Mouse (Mus musculus) CH12.LX (cell line): ENCODE results near the gene Rcan2. TPM values are rescaled to one million over a fixed set of nuclear protein-coding genes. Genes with fewer than 3 reads are reported as not detected.

Source experiments
- DNase-seq: peaks from one replicate; pipeline ENCODE4 v3.0.0-alpha.2; 2013; ENCODE audit errors: extremely low read depth
- H3K27ac ChIP-seq: 2 replicates; pipeline ENCODE4 v1.5.1; 2012; ENCODE audit warnings: low read depth, mild to moderate bottlenecking, control low read depth, moderate library complexity; ENCODE audit not compliant: insufficient read depth
- H3K27me3 ChIP-seq: replicated peaks from 2 replicates; pipeline ENCODE3; 2012; ENCODE audit warnings: inconsistent platforms
- H3K36me3 ChIP-seq, 2 experiments: replicated peaks in 1 of 2; 2 replicates each; pipeline versions ENCODE3 to v1.6.1; 2012; ENCODE audit warnings: inconsistent platforms in 1 of 2, low read length in 1 of 2, mild to moderate bottlenecking in 1 of 2, mixed read lengths in 1 of 2, moderate library complexity in 1 of 2; ENCODE audit not compliant: control insufficient read depth in 1 of 2, insufficient read depth in 1 of 2
- H3K4me1 ChIP-seq, 2 experiments: 2 replicates each; pipeline ENCODE4 v1.6.1; 2012; ENCODE audit warnings: inconsistent platforms in 1 of 2, moderate library complexity in 1 of 2; ENCODE audit not compliant: insufficient read depth in 2 of 2, control insufficient read depth in 1 of 2
- H3K4me2 ChIP-seq: 2 replicates; pipeline ENCODE4 v1.6.1; 2012; ENCODE audit warnings: low read depth, mild to moderate bottlenecking, control low read depth; ENCODE audit not compliant: poor library complexity, insufficient read depth, severe bottlenecking
- H3K4me3 ChIP-seq, 3 experiments: fragments of 150-350 bp in 1 of 3; sonication (generic) in 1 of 3; replicated peaks in 1 of 3; 2 replicates each; pipeline versions ENCODE3 to v1.5.1; 2011 to 2012; ENCODE audit warnings: low read depth in 2 of 3, low read length in 2 of 3, mild to moderate bottlenecking in 2 of 3, moderate library complexity in 2 of 3, control low read depth in 1 of 3, improper control_type of control experiment in 1 of 3, inconsistent platforms in 1 of 3, mixed read lengths in 1 of 3; ENCODE audit not compliant: poor library complexity in 1 of 3
- H3K79me2 ChIP-seq: replicated peaks from 2 replicates; pipeline ENCODE4 v1.6.1; 2012; ENCODE audit warnings: mild to moderate bottlenecking, moderate library complexity; ENCODE audit not compliant: control insufficient read depth, poor library complexity, insufficient read depth, severe bottlenecking; ENCODE audit errors: extremely low read depth
- H3K9ac ChIP-seq: 2 replicates; pipeline ENCODE4 v1.6.1; 2012; ENCODE audit warnings: low read depth, mild to moderate bottlenecking, control low read depth, moderate library complexity; ENCODE audit not compliant: insufficient read depth
- H3K9me3 ChIP-seq: replicated peaks from 2 replicates; pipeline ENCODE3; 2012; ENCODE audit warnings: low read length, inconsistent platforms, mixed read lengths
- CHD1 ChIP-seq: IDR thresholded peaks from 2 replicates; pipeline ENCODE4 v1.6.1; 2012; ENCODE audit warnings: low read depth, low read length, improper control_type of control experiment, inconsistent platforms
- CTCF ChIP-seq, 2 experiments: IDR thresholded peaks in 1 of 2; conservative IDR thresholded peaks in 1 of 2; 2 replicates each; pipeline ENCODE4 v1.5.1; 2011 to 2012; ENCODE audit warnings: low read depth in 2 of 2, low read length in 2 of 2, improper control_type of control experiment in 1 of 2, inconsistent platforms in 1 of 2, mild to moderate bottlenecking in 1 of 2, moderate library complexity in 1 of 2
- E2F4 ChIP-seq: IDR thresholded peaks from 2 replicates; pipeline ENCODE4 v1.6.1; 2011; ENCODE audit warnings: low read depth, low read length, improper control_type of control experiment; ENCODE audit not compliant: insufficient replicate concordance
- ELF1 ChIP-seq: IDR thresholded peaks from 2 replicates; pipeline ENCODE4 v1.6.1; 2014; ENCODE audit warnings: low read depth, mild to moderate bottlenecking, inconsistent platforms, low read length, improper control_type of control experiment
- EP300 ChIP-seq: IDR thresholded peaks from 2 replicates; pipeline ENCODE4 v1.6.1; 2011; ENCODE audit warnings: low read length, improper control_type of control experiment
- GABPA ChIP-seq: IDR thresholded peaks from 2 replicates; pipeline ENCODE4 v1.6.1; 2012; ENCODE audit warnings: low read depth, low read length, improper control_type of control experiment, inconsistent platforms; ENCODE audit not compliant: insufficient replicate concordance
- HCFC1 ChIP-seq: IDR thresholded peaks from 2 replicates; pipeline ENCODE4 v1.6.1; 2012; ENCODE audit warnings: low read depth, mild to moderate bottlenecking, inconsistent platforms, low read length, improper control_type of control experiment
- IRF4 ChIP-seq: IDR thresholded peaks from 2 replicates; pipeline ENCODE4 v1.6.1; 2014; ENCODE audit warnings: low read depth, mild to moderate bottlenecking, inconsistent platforms, low read length, improper control_type of control experiment
- JUN ChIP-seq: IDR thresholded peaks from 2 replicates; pipeline ENCODE4 v1.6.1; 2011; ENCODE audit warnings: low read depth, mild to moderate bottlenecking, low read length, improper control_type of control experiment, moderate library complexity; ENCODE audit not compliant: insufficient read depth
- JUND ChIP-seq: conservative IDR thresholded peaks from 2 replicates; pipeline ENCODE4 v1.6.1; 2011; ENCODE audit warnings: low read depth, low read length, improper control_type of control experiment
- KAT2A ChIP-seq: IDR thresholded peaks from 2 replicates; pipeline ENCODE4 v1.6.1; 2012; ENCODE audit warnings: low read length, improper control_type of control experiment, inconsistent platforms; ENCODE audit not compliant: insufficient replicate concordance
- MAFK ChIP-seq: IDR thresholded peaks from 2 replicates; pipeline ENCODE4 v1.6.1; 2011; ENCODE audit warnings: low read length, improper control_type of control experiment; ENCODE audit not compliant: insufficient replicate concordance
- MAZ ChIP-seq: IDR thresholded peaks from 2 replicates; pipeline ENCODE4 v1.6.1; 2012; ENCODE audit warnings: low read depth, mild to moderate bottlenecking, inconsistent platforms, low read length, improper control_type of control experiment, moderate library complexity
- MXI1 ChIP-seq: IDR thresholded peaks from 2 replicates; pipeline ENCODE4 v1.6.1; 2011; ENCODE audit warnings: mild to moderate bottlenecking, low read depth, low read length, improper control_type of control experiment
- NELFE ChIP-seq: IDR thresholded peaks from 2 replicates; pipeline ENCODE4 v1.6.1; 2011; ENCODE audit warnings: low read depth, low read length, improper control_type of control experiment
- NRF1 ChIP-seq: IDR thresholded peaks from 2 replicates; pipeline ENCODE4 v1.6.1; 2014; ENCODE audit warnings: low read depth, mild to moderate bottlenecking, inconsistent platforms, low read length, improper control_type of control experiment, moderate library complexity
- PAX5 ChIP-seq: IDR thresholded peaks from 2 replicates; pipeline ENCODE4 v1.6.1; 2012; ENCODE audit warnings: low read length, inconsistent platforms, mixed read lengths
- POLR2A ChIP-seq: IDR thresholded peaks from 2 replicates; pipeline ENCODE4 v1.6.1; 2011; ENCODE audit warnings: low read depth, mild to moderate bottlenecking, improper control_type of control experiment, low read length
- POLR2AphosphoS2 ChIP-seq: IDR thresholded peaks from 2 replicates; pipeline ENCODE4 v1.6.1; 2011; ENCODE audit warnings: low read depth, low read length, improper control_type of control experiment
- RAD21 ChIP-seq: IDR thresholded peaks from 2 replicates; pipeline ENCODE4 v1.6.1; 2011; ENCODE audit warnings: low read depth, mild to moderate bottlenecking, low read length, improper control_type of control experiment, moderate library complexity
- SIN3A ChIP-seq: IDR thresholded peaks from 2 replicates; pipeline ENCODE4 v1.6.1; 2012; ENCODE audit warnings: low read length, improper control_type of control experiment, inconsistent platforms
- SMC3 ChIP-seq: IDR thresholded peaks from 2 replicates; pipeline ENCODE4 v1.6.1; 2011; ENCODE audit warnings: low read depth, low read length, improper control_type of control experiment
- TBP ChIP-seq: conservative IDR thresholded peaks from 2 replicates; pipeline ENCODE4 v1.6.1; 2011; ENCODE audit warnings: low read depth, low read length, improper control_type of control experiment
- UBTF ChIP-seq: IDR thresholded peaks from 2 replicates; pipeline ENCODE4 v1.6.1; 2012; ENCODE audit warnings: low read depth, mild to moderate bottlenecking, inconsistent platforms, low read length, improper control_type of control experiment, moderate library complexity
- USF1 ChIP-seq: IDR thresholded peaks from 2 replicates; pipeline ENCODE4 v1.6.1; 2014; ENCODE audit warnings: low read depth, mild to moderate bottlenecking, inconsistent platforms, low read length, improper control_type of control experiment
- USF2 ChIP-seq: conservative IDR thresholded peaks from 2 replicates; pipeline ENCODE4 v1.6.1; 2011; ENCODE audit warnings: low read depth, low read length, improper control_type of control experiment
- ZC3H11A ChIP-seq: IDR thresholded peaks from 2 replicates; pipeline ENCODE4 v1.6.1; 2012; ENCODE audit warnings: low read depth, mild to moderate bottlenecking, inconsistent platforms, low read length, improper control_type of control experiment
- ZNF384 ChIP-seq: IDR thresholded peaks from 2 replicates; pipeline ENCODE4 v1.6.1; 2012; ENCODE audit warnings: low read depth, low read length, improper control_type of control experiment, inconsistent platforms
- dilution Hi-C: fragments of 300-500 bp; cut with MboI; formaldehyde crosslinking; loops from 2 replicates; pipeline ENCODE4 v1.14.3; 2020; ENCODE audit warnings: low sequenced_read_pairs; ENCODE audit not compliant: extremely low pct_unique_long_range_greater_than_20kb, extremely low pct_ligation_motif_present
- in situ Hi-C: fragments of 300-500 bp; cut with MboI; formaldehyde crosslinking; loops from 3 replicates; pipeline ENCODE4 v1.14.3; 2019; ENCODE audit warnings: low sequenced_read_pairs, low pct_ligation_motif_present, low pct_unique_long_range_greater_than_20kb, mixed read lengths
- polyA plus RNA-seq: library from polyadenylated mRNA; unstranded; fragments of >175 nt; gene quantifications from 2 replicates; pipeline ENCODE4 v1.2.1, GENCODE M21; 2012; ENCODE audit warnings: low read depth; ENCODE audit not compliant: insufficient read length
- total RNA-seq, 2 experiments: library from RNA; depleted of rRNA; stranded (reverse); fragments of 300-350 nt in 1 of 2; fragments of >200 nt in 1 of 2; gene quantifications; 2 replicates each; pipeline ENCODE4 v1.2.3; 2012 to 2014

The Rcan2 gene
- total and polyA plus RNA-seq, 3 experiments = 0.32 to 1.5 TPM; not detected in 1

DNA sequence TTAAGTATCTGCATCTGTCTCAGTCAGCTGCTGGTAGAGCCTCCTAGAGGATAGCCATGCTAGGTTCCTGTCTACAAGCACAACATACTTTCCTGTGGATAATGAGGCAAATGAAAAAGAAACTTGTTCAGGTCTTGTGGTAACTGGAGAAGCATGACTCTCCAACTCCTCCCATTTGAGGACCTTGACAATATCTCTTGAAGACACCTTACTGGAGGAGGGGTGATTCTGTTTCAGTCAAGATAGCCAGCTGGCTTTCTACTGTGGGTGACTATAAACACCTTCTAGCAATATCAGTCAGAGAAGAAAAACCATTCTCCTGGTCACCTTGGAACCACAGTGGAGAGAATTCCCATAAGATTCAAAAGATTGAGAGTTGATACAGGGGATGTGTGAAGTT, 257.0 kb downstream of the Rcan2 start:
- Histone ChIP-seq H3K4me3 (no peak overlapping the region), H3K9me3 (peaks cover 10% of the 10 kb centered on the region), H3K36me3 (no peaks in the 10 kb centered on the region), H3K9ac (no peak overlapping the region), H3K4me1 (peaks cover 4 to 6% of the 10 kb centered on the region in 2 experiments), H3K79me2 (no peaks in the 10 kb centered on the region), H3K27me3 (peaks cover 81% of the 10 kb centered on the region)
- dilution Hi-C loops = no loop called here
- TF ChIP-seq POLR2A = no peak
- no peak for TF ChIP-seq SMC3
- no peak for TF ChIP-seq NELFE
- no peak for TF ChIP-seq ZC3H11A
- TF ChIP-seq PAX5 = no peak
- no peak for TF ChIP-seq MAFK
- TF ChIP-seq KAT2A = no peak
- no peak for TF ChIP-seq GABPA
- no peak for TF ChIP-seq IRF4
- no peak for TF ChIP-seq CTCF (conservative IDR thresholded peaks at IDR 0.05 in 1 of 2, IDR thresholded peaks at IDR 0.05 in 1 of 2; ENCODE audit: low read depth in 2 of 2, low read length in 2 of 2)
- no peak for TF ChIP-seq JUND
- no peak for TF ChIP-seq MXI1
- TF ChIP-seq USF1 = no peak
- TF ChIP-seq E2F4 = no peak
- TF ChIP-seq JUN = no peak
- TF ChIP-seq CHD1 = no peak
- TF ChIP-seq, all 38 proteins: peak for 0
- Histone ChIP-seq H3K27ac (no peak overlapping the region), H3K4me2 (no peak overlapping the region)
- in situ Hi-C loops = no loop called here
- no peak for DNase-seq

DNA sequence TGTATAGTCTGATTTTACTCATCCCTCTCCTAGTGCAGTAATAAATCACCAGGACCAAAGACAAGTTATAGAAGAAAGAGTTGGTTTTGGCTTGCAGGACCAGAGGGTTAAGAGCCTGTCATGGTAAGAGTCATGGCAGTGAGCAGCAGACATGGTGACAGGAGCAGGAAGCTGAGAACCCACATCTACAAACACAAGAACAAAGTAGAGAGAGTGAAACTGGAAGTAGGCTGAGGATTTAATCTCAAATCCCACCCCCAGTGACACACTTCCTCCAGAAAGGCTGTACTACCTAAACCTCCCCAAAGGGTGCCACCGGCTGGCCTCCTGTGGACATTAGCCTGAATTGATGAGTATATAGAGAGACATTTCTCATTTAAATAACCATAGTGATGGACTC, 259.6 kb downstream of the Rcan2 start:
- in situ Hi-C loops (no loop called here), dilution Hi-C loops (no loop called here)
- Histone ChIP-seq H3K4me3 (no peak overlapping the region), H3K36me3 (no peaks in the 10 kb centered on the region), H3K4me2 (no peak overlapping the region), H3K79me2 (no peaks in the 10 kb centered on the region), H3K27me3 (peaks cover 79% of the 10 kb centered on the region), H3K9ac (no peak overlapping the region), H3K27ac (no peak overlapping the region), H3K9me3 (peaks cover 10% of the 10 kb centered on the region), H3K4me1 (no peaks in the 10 kb centered on the region)
- no peak for DNase-seq
- TF ChIP-seq TBP = no peak
- no peak for TF ChIP-seq KAT2A
- TF ChIP-seq SIN3A = no peak
- TF ChIP-seq ELF1 = no peak
- no peak for TF ChIP-seq USF1
- no peak for TF ChIP-seq SMC3
- no peak for TF ChIP-seq JUND
- no peak for TF ChIP-seq NELFE
- TF ChIP-seq NRF1 = no peak
- TF ChIP-seq RAD21 = no peak
- TF ChIP-seq POLR2AphosphoS2 = no peak
- no peak for TF ChIP-seq HCFC1
- TF ChIP-seq ZNF384 = no peak
- TF ChIP-seq UBTF = no peak
- TF ChIP-seq CTCF (conservative IDR thresholded peaks at IDR 0.05 in 1 of 2, IDR thresholded peaks at IDR 0.05 in 1 of 2; ENCODE audit: low read depth in 2 of 2, low read length in 2 of 2) = no peak
- TF ChIP-seq USF2 = no peak
- TF ChIP-seq MAZ = no peak
- no peak for TF ChIP-seq EP300
